Mouse (Mus musculus) megakaryocyte, adult 5-6 weeks (primary cell): ENCODE measurements around the gene Asic3. TPM values are rescaled to one million over a fixed set of nuclear protein-coding genes. Genes with fewer than 3 reads are reported as not detected.
"Not testable (repeated sequence)": the region's sequence is repeated elsewhere in the genome, so short reads cannot be mapped to it uniquely, and the experiment has no call there.

Experiments used
- ATAC-seq: 2 replicates; pipeline ENCODE4 v1.8.0; 2016; ENCODE audit warnings: mild to moderate bottlenecking, inconsistent platforms; ENCODE audit not compliant: poor library complexity, severe bottlenecking
- total RNA-seq, 2 experiments: library from RNA; stranded (forward) in 1 of 2; stranded (reverse) in 1 of 2; fragments of 153-499, 151-499 nt in 1 of 2; fragments of 221-1000, 200-1000 nt in 1 of 2; gene quantifications; 2 replicates each; pipeline versions ENCODE4 v1.2.3 to v1.2.4; 2015 to 2017

The Asic3 gene
- total RNA-seq, 2 experiments from 2014 or later = not detected

- ATAC-seq = no peak
These were observed 25.6 kb upstream of the Asic3 start for GRCm38 (mm10) chr5:24387264-24388241.

DNA sequence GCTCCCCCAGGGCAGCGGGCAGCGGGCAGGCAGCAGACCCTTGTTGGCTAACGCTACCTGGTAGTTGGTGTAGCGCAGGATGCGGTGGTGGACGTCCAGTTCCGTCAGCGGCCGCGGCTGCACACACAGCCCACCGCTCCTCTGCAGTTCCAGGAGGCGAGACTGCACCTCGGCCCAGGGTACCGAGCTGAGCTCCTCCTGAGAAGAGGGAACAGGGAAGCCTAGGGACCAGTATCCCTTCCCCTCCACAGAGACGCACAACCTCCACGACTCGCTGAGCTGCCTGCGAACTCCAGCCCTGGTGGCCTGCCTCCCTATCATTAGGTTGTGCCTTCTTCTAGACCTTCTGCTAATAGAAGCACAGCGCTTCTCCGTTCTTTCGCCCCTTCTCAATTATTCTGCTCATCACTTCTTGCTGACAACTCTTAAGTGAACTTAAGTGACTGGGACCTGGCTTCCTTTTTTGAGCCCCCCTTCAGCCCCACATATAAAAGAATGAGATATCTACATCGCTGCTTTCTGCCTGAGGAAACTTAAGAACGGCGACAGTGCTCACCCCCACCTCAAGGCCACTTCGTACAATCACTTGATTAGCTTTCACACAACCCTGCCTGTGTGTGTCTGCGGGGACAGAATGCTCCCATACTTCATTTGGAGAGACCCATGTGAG is 24.8 kb upstream of the Asic3 start:
- ATAC-seq = no peak

- peak; percentile 45 for ATAC-seq
These were observed 24.1 kb upstream of the Asic3 start for GRCm38 (mm10) chr5:24389011-24389657.

GRCm38 (mm10) chr5:24389658-24390020 is 23.6 kb upstream of the Asic3 start:
- ATAC-seq = no peak

- ATAC-seq = no peak
These were observed 21.3 kb upstream of the Asic3 start, which contains the start of gene Atg9b for GRCm38 (mm10) chr5:24391864-24392263. Gene Atg9b, minus strand, starts transcription at chr5:24392143.

DNA sequence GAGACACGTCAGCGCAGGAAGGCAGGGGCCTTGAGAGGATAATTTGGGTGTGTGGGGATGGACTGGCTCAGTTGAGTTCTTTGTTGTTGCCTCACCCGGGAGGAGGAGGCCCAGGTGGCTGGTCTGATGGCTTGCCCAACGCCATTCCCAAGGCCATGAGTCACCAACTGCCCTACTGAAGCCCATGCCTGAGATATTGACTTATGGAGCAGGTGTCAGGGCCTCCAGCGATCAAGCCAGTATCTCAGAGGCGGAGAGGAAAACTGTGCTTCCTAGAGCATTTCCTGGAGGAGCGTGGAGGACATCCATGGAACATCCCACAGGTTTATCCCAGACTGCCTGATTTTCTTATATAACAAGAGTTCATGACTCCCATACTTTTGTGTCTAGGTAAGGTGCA is 20.5 kb upstream of the Asic3 start:
- no peak for ATAC-seq

- ATAC-seq = peak; percentile 69
These were observed 19.7 kb upstream of the Asic3 start, which contains the start of gene Abcb8 for GRCm38 (mm10) chr5:24393392-24393997. Gene Abcb8, plus strand, starts transcription at chr5:24393663.

- ATAC-seq = peak; percentile 89
These were observed 18.9 kb upstream of the Asic3 start for GRCm38 (mm10) chr5:24394165-24394894.

GRCm38 (mm10) chr5:24396254-24396653 is 16.9 kb upstream of the Asic3 start:
- not testable (repeated sequence) for ATAC-seq

DNA sequence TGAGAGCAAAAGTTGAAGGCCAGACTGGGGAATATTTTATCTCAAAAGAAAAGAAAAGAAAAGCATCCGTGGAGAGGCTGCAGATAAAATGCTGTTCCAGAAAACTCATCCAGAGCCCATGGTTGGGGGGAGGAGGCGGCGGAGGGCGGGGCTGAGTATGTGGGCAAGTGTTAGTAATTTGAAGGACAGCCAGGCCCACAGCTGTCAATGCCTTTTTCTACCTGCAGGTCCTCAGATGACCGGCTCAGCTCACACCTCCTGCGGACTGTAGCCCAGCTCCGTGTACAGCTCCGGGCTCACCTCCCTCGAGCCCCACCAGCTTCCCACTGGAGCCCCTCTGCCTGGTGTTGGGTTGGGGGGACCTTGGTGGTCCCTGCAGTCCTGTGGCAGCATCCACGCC is 13.5 kb upstream of the Asic3 start:
- ATAC-seq = no peak

GRCm38 (mm10) chr5:24400362-24400761 is 12.8 kb upstream of the Asic3 start:
- no peak for ATAC-seq

GRCm38 (mm10) chr5:24400911-24401605 is 12.1 kb upstream of the Asic3 start:
- no peak for ATAC-seq

- no peak for ATAC-seq
These were observed 11.2 kb upstream of the Asic3 start for GRCm38 (mm10) chr5:24401969-24402368.

DNA sequence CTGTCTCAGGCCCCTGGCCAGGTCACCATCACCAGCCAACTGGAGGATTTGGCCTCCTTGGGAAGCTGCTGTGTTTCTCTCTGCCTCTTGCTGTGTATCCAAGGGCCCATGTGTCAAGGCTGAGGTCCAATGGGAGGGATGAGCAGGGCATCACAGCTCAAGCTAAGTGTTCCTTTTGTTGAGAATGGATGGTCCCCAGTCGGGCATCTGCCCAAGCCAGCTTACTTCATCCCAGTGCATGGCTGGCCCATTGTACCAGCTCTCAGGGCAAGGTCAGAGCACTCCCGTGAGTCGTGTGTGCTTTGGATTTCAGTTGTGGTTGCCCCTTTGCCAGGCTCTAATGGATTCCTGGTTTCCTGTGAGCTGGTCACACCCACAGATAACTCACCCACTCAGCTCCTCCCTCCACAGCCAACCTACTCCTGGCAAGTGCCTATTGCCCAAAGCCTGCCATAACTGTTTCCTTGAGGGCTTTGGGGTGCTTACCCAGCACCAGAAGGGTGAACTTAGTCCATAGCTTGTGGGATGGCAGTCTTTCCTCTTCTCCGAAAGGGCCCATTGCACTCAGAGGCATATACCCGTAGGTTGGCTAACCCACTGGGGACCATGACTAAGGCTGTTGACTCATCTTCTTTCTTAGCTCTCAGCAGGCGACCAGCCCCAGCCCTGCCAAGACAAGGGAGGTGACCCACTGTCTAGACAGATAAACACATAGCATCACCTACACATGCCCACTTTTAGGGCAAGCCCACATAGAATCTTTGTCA is 8.4 kb upstream of the Asic3 start:
- ATAC-seq = no peak

DNA sequence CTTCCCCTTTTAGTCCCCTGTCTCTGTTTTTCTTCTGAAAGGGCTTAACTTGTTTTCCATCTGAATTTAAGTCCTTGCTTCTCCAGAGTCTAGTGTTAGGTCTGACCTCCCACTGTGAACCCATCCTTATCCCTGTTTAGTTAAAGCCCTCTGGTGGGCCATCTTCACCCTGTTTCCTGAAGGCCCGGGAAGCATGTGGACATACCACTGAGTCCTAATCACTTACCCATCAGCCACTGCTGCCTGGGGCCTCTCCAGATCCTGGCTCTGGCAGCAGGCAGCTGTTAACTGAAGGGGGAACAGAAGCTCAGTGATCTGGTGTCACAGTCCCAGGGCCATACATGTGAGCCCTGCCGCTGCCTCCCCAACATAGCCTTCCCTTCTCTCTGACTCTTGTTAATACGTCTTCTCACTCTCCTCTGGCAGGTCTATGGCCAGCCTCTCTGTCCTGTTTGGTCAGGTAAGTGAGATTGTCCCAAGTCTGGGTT is 7.8 kb upstream of the Asic3 start:
- no peak for ATAC-seq

DNA sequence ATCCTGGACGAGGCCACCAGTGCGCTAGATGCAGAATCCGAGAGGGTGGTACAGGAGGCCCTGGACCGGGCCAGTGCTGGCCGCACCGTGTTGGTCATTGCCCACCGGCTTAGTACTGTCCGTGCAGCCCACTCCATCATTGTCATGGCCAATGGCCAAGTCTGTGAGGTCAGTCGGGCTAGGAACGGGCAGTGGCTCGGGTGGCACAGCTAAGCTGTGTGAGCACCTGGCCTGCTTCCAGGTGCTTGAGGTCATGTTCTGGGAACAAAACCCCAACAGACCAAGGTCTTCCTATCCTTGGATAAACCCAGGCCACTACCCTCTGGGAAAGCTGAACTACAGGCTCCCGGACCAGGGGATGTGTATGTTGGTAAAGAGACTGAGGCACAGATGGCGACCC is 4.5 kb upstream of the Asic3 start:
- no peak for ATAC-seq

GRCm38 (mm10) chr5:24409466-24409865 is 3.7 kb upstream of the Asic3 start:
- no peak for ATAC-seq

GRCm38 (mm10) chr5:24412063-24412462 is 1.1 kb upstream of the Asic3 start:
- no peak for ATAC-seq

DNA sequence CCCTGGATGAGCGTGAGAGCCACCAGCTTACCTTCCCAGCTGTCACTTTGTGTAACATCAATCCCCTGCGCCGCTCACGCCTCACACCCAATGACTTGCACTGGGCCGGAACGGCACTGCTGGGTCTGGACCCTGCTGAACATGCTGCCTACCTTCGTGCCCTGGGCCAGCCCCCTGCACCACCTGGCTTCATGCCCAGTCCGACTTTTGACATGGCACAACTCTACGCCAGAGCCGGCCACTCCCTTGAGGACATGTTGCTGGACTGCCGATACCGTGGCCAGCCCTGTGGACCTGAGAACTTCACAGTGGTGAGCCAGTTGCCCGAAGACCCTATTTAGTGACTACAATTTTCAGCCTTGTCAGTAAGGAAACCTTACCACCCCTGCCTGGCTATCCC is 746 bp downstream of the Asic3 start:
- no peak for ATAC-seq
